Mouse (Mus musculus): ENCODE measurements at regions not wholly inside any gene's neighbourhood (a gene's known extent, or its start where the extent isn't known, plus 50 kb on each side); places are given as distances from the start of the nearest gene placed in this dataset.

- DNase-seq (ENCODE audit: low spot score), result peak; percentile 58
Measured at GRCm38 (mm10) chr17:15977374-15978031, 146.7 kb upstream of the Rgmb start.

GRCm38 (mm10) chr17:15971351-15971685 lies 140.5 kb upstream of the Rgmb start:
- no peak for DNase-seq (ENCODE audit: low spot score)

DNA sequence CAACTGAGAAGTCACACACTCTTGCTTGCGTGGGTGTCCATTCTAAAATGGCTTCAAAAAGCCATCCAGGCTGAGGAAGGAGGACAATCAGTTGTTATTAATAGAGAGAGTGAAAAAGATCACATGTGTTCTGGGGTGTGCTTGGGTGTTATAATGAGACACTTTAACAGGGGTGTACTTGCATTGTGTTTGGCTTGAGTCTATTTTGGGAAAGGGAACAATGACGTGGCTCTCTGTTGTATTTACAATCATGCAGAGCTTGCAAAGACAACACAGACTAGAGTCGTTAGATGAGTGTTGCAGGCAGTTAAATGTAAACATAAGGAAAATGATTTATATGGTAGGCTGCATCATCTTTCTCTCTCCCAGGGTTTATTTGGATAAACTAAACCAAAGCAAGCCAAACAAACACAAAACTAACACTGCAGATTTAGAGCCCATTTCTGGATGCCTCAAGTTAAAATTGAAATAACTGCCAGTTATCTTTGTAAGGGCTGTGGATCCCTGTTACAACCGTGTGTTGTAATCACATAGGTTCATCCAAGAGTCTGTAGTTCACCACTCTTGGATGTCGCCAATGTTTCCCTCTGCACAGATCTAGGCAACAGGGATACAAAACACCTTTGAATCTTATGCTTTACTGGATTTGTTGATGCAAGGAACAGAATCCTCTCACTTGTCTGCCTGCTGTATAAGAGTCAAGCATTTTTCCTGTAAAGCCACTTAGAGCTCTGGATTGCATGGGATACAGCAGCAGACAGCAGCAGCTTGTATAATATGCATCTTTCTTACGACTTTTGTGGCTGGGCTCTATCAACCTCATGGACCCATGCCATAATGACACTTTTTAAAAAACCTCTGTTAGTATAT lies 139.9 kb upstream of the Rgmb start:
- no peak for DNase-seq (ENCODE audit: low spot score)

DNA sequence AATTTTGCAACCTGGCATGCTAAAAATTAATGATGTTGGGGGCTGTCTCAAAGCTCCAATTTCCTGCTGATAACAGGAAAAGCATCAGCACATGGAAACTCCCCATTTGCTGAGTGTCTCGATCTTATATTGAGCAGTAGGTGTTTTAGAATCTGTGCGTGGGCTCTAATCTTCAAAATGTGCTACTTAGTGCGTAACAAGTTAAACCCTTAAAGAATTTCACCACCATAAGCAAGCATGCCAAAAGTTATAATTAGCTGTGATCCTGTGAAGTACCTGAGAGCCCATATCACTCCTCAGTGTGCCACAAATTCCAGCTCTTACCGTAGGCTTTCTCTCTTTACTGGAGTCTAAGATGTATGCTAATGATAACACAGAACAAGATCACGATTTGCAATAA lies 137.5 kb upstream of the Rgmb start:
- no peak for DNase-seq (ENCODE audit: low spot score)

DNA sequence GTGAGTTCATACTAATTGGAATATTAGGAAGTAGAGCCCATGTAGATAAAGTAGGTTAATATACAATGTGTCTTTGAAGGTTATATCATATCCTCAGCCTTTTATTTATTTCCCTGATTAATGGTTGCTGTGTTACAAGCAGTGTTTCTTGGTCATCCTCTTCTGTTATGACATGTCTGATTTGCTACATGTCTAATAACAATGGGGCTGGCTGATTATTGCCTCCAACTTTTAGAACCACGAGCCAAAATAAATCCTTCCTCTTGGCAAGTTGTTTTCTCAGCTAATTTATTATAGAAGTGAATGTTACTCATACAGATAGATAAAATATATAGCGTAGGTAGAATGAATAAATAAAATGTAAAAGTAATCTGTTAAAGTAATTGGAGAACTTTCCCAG lies 124.8 kb upstream of the Rgmb start:
- DNase-seq (ENCODE audit: low spot score), result no peak

GRCm38 (mm10) chr17:15951641-15952040 lies 120.8 kb upstream of the Rgmb start:
- no peak for DNase-seq (ENCODE audit: low spot score)

GRCm38 (mm10) chr17:15949753-15950152 lies 118.9 kb upstream of the Rgmb start:
- DNase-seq (ENCODE audit: low spot score), result no peak

GRCm38 (mm10) chr17:15942378-15942777 lies 111.5 kb upstream of the Rgmb start:
- peak; percentile 26 for DNase-seq (ENCODE audit: low spot score)

GRCm38 (mm10) chr17:15918609-15919008 lies 87.8 kb upstream of the Rgmb start:
- no peak for DNase-seq (ENCODE audit: low spot score)

DNA sequence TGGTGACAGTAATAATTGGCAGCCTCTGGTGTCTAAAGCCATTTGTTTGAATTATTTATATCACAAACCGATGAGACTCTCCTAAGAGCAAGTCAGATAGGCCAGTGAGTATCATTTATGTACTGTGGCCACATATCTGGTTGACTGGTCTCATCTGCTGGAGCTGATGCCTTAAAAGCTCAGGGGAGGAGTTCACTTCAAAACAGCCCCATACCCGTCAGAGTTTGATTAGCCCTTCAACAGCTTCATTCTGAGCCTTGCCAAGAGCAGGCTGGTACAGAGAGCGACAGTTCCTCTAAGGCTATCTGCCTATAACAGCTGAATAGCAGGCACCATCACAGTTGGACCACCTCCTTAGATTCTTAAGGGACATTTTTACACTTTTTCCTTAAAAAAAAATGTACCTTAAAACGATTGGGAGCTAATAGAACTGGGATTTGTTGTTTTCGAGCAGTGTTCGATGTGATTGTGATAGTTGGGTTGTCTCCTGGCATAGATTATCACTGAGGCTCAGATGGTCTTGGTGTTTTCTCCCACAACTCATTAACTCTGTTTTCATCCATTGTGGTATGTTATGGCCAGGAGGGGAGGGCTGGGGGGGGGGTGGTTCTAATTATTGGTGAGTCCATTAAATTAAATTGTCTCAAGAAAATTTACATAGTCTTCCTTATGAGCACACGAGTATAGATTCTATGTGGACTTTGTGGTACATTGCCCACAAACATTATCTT lies 68.0 kb upstream of the Rgmb start:
- DNase-seq (ENCODE audit: low spot score), result no peak

GRCm38 (mm10) chr17:15895968-15896367 lies 65.1 kb upstream of the Rgmb start:
- DNase-seq (ENCODE audit: low spot score), result peak; percentile 39

- DNase-seq (ENCODE audit: low spot score), result peak; percentile 15
Measured at GRCm38 (mm10) chr17:15891896-15892675, 61.2 kb upstream of the Rgmb start.

- DNase-seq (ENCODE audit: low spot score), result no peak
Measured at GRCm38 (mm10) chr17:15890595-15891140, 59.8 kb upstream of the Rgmb start.

- no peak for DNase-seq (ENCODE audit: low spot score)
Measured at GRCm38 (mm10) chr17:15882803-15883202, 52.0 kb upstream of the Rgmb start.

GRCm38 (mm10) chr17:15882245-15882644 lies 51.4 kb upstream of the Rgmb start:
- no peak for DNase-seq (ENCODE audit: low spot score)
